Mouse (Mus musculus) layer of hippocampus, adult 2 months (tissue): ENCODE results near the gene Ttf2. TPM values are rescaled to one million over a fixed set of nuclear protein-coding genes. Genes with fewer than 3 reads are reported as not detected.
A peak's percentile ranks its signal among the peaks of the same experiment; 100 is the strongest.

Source experiments
- DNase-seq, 2 experiments: peaks; one replicate each; pipeline ENCODE4 v3.0.0; 2022; ENCODE audit warnings: low spot score in 2 of 2
- H3K27ac ChIP-seq: fragments of 200-600 bp; 2 replicates; pipeline ENCODE4 v1.8.1; 2022
- H3K4me3 ChIP-seq: fragments of 200-600 bp; 2 replicates; pipeline ENCODE4 v1.8.1; 2022; ENCODE audit warnings: mild to moderate bottlenecking
- CTCF ChIP-seq: fragments of 200-600 bp; conservative IDR thresholded peaks from 2 replicates; pipeline ENCODE4 v1.8.1; 2022; ENCODE audit warnings: antibody characterized with exemption, mild to moderate bottlenecking, moderate library complexity
- total RNA-seq, 2 experiments: library from RNA; stranded (reverse); gene quantifications; 2 replicates each; pipeline ENCODE4 v1.2.3; 2021

The Ttf2 gene
- total RNA-seq, 2 experiments from 2014 or later: 1.6 to 1.8 TPM

DNA sequence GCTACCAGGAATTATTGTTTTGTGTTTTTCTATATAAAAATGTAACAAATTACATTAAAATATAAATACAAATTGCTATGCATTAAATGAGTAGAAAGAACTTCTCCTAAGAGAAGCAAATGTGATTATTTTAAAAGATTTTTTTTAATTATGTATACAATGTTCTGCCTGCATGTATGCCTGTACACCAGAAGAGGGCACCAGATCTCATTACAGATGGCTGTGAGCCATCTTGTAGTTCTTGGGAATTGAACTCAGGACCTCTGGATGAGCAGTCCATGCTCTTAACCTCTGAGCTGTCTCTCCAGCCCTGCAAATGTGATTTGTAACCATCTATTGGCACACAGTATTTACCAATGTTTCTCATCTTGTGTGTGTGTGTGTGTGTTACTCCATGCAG, 14.8 kb downstream of the Ttf2 start:
- no peak for DNase-seq
- H3K27ac ChIP-seq: no peak overlapping the region
- H3K4me3 ChIP-seq: no peak overlapping the region
- peak; percentile 67 for TF ChIP-seq CTCF

DNA sequence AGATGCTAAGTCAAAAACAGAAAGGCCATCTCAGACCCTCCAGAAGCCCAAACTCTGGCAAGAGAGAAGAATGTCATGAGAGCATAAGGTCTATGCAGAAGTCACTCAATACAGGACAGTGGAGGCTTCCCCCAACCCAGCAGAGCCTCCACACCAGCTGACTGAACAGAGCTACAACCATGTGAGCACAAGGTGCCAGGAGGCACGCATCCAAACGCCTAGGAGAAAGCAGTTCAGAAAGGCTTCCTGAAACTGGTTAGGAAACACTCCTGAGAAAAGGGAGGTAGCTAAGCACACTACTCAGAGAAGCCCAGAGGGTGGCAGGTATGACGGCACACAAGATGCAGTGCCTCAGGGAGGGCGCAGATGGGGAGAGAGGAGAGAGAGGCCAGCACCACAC, 17.9 kb downstream of the Ttf2 start:
- Histone ChIP-seq H3K27ac (no peak overlapping the region), H3K4me3 (no peak overlapping the region)
- TF ChIP-seq CTCF: no peak
- DNase-seq: peak in 1 of 2 experiments; percentile 51

DNA sequence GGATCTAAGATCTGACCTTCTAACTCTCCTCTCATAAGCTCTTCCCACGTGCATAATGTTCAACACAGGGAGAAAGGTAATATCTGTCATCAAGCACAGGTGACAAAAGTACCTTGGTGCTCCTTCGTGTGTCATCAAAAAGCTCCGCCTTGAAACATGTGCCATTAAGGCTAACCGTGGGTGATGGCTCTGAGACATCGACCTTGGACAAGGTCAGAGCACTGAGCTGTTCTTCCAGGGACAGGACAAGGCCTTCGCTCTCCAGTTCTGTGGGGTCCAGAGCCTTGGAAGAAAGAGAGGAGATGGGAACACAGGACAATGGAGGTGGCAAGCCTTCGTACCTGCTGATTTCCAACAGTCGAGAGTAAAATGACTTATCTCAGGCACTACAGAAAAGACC, 22.2 kb downstream of the Ttf2 start:
- no peak for TF ChIP-seq CTCF
- Histone ChIP-seq H3K27ac (no peak overlapping the region), H3K4me3 (no peak overlapping the region)
- DNase-seq: no peak

GRCm38 (mm10) chr3:100940496-100941037, 28.9 kb downstream of the Ttf2 start:
- no peak for TF ChIP-seq CTCF
- no peak overlapping the region for H3K4me3 ChIP-seq
- H3K27ac ChIP-seq: no peak overlapping the region
- no peak for DNase-seq

DNA sequence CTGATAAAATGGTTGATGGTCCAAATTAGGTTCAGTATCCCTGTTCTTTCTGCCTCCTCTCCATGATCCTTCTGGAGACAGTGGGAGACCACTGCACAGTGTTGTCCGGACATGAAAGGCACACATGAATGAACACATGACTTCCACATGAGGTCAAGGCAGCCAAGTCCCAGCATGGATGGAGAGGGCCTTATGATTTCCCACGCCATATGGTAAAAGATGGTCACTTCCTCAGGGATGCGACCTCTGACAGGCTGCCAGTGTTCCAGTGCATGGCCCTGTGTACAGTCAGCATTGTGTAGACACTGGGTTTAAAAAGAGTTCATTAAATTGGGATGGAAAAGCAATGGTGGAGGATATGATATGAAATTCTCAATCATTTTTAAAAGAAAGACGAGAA, 31.3 kb downstream of the Ttf2 start:
- TF ChIP-seq CTCF: no peak
- H3K4me3 ChIP-seq: no peak overlapping the region
- no peak for DNase-seq
- no peak overlapping the region for H3K27ac ChIP-seq

DNA sequence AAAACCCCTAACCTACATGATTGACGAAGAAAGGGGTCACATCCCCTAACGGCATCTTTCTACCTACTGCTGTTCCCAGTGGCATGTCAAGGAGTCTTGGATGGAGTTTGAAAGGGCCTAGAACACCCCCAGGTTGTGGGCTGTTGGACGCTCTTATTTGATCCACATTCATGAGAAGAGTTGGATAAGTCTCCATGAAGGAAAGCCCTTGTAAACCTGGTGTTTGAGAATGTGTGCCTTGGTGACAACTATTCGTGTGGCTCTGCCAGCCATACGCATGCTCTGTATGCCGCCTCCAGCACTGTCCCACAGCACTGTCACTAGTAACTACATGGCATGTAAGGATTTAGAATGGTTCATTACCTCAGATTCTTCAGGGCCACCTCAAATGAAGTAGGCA, 33.3 kb downstream of the Ttf2 start:
- no peak for DNase-seq
- TF ChIP-seq CTCF: no peak
- Histone ChIP-seq H3K4me3 (no peak overlapping the region), H3K27ac (no peak overlapping the region)

DNA sequence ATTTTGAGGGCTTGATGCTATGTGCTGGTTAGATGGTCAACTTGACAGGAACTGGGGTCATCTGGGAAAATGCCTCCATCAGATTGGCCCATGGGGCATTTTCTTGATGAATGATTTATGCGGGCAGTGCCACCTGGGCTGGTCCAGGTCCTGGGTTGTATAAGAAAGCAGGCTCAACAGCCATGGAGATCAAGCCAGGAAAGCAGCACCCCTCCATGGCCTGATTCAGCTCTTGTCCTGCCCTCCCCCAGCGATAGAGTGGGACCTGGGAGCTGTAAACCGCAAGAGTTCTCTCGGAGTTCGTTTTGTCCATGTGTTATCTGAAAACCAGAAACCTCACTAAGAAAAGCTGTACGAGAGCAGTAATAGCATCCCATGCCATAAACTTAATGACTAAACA, 33.9 kb downstream of the Ttf2 start:
- Histone ChIP-seq H3K27ac (no peak overlapping the region), H3K4me3 (no peak overlapping the region)
- no peak for TF ChIP-seq CTCF
- no peak for DNase-seq

DNA sequence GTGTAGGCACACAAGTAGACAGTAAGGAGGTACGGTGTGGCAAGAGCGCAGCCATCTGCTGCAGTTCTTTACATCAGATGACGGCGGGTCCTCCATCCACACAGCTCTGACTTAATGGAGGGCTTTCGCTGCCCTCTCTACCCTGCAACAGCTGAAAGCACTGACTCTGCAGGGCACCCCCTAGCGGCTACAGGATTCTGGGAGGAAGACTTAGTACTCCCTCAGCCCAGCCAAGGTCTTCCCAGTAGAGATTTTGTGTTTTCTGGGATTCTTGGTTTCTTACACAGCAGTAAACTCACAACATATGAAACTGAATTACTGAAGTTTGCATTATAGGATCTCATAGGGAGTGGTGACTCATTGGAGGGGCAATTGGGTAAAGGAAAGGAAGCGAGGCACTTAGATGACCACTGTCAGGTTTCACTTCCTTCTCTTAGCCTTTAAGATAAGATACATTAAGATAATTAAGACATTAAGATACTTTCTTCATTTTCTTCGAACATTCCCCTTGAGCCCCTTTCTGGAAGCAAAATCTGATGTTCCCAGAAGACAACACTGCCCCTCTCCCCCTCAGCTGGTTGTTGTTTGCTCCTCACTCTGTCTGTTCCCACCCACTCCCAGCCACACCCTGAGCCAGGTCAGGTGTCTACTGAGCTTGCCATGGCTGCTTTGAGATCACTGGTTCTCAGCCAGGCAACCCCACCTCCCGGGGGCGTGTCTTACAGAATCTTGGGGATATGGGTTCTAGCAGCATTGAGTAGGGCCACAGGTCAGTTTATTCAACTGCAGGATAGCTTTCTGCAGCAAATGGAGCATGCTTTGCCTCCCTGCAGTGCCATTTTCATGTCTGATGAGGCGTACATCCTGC, 37.2 kb downstream of the Ttf2 start:
- TF ChIP-seq CTCF: peak; percentile 66
- DNase-seq: no peak
- Histone ChIP-seq H3K4me3 (no peak overlapping the region), H3K27ac (no peak overlapping the region)

GRCm38 (mm10) chr3:100931332-100932076, 38.0 kb downstream of the Ttf2 start:
- no peak for DNase-seq
- no peak overlapping the region for H3K27ac ChIP-seq
- no peak for TF ChIP-seq CTCF
- no peak overlapping the region for H3K4me3 ChIP-seq

DNA sequence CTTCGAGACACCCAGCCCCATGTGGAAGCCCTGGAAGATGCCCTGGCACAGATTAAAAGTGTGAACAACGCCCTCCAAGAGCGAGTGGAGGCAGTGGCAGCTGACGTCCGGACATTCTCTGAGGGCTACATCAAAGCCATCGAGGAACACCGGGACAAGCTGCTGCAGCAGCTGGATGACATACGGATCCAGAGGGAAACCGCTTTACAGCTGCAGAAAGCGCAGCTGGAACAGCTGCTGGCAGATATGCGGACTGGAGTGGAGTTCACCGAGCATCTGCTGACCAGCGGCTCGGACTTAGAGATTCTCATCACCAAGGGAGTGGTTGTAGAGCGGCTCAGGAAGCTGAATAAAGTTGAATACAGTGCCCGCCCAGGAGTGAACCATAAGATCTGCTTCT, 44.3 kb downstream of the Ttf2 start:
- DNase-seq: no peak
- no peak overlapping the region for H3K4me3 ChIP-seq
- no peak for TF ChIP-seq CTCF
- H3K27ac ChIP-seq: no peak overlapping the region

DNA sequence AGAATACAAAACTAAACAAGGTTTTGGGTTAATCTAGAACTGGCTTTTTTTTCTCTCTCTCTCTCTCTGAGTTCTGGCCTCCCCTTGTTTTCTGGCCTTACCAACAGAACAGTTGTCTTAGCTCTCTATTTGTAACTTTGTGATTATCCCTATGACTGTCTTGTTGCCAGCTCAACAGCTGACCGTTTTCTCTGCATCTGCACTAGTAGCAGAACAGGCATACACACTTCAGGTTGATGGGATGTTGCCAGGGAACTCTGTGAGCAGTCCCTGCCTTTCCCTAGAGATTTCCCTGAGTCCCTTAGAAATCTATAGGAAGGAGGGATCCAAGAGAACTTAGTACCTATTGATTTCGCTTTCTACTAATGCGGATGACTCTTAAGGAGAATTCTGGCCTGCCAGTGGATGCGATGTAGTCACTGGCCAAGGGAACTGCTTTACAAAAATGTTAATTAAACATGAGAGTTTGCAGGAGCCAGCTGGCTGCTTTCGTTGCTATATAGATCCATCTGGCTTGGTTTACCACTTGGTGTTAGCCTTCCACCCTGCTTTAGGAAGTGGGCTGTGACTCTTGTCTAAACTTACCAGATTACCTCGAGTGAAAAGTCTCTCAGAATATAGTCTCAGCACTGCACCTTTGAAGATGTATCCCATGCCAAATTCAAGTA, 45.3 kb downstream of the Ttf2 start:
- peak in 1 of 2 experiments; percentile 17 for DNase-seq
- no peak for TF ChIP-seq CTCF
- no peak overlapping the region for H3K4me3 ChIP-seq
- no peak overlapping the region for H3K27ac ChIP-seq

DNA sequence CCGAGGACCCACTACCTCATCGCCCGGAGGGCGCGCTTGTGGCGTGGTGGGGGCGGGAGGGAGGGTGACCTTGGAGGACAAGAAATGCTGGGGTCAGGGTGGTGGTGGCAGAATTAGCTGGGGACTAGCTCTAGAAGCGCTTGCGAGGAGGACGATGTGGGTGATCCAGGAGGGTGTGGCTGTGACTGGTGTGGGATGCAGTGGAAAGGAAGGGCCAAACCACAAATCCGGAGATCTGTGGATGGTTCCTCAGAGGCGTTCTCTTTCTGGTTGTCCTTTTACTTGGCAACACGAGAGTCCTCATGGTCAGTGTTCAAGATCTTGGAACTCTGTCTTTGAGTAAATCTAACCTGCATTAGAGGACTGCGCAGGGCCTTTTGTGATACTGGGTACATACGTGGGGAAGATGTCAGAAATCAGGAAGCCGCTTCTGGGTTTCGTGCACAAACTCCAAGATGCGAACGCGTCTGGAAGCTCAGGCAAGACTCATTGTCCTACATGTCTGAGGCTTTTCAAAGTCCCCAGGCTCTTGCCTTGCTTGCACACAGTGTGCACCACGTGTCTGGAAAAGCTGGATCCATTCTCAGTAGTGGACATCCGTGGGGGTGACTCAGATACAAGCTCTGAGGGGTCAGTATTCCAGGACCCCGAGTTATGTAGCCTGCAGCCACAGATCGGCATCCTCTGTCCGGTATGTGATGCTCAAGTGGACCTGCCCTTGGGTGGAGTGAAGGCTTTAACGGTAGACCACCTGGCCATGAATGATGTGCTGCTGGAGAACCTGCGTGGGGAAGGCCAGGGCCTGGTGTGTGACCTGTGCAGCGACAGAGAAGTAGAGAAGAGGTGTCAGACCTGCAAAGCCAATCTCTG, 46.7 kb downstream of the Ttf2 start:
- no peak for TF ChIP-seq CTCF
- peak overlapping the region; percentile 74 for H3K4me3 ChIP-seq
- DNase-seq: no peak
- H3K27ac ChIP-seq: peak overlapping the region; percentile 95
